Mouse (Mus musculus) forelimb bud, embryonic 11.5 days (tissue): ENCODE data around the gene Gng5.

Experiments
- DNase-seq: peaks from one replicate; pipeline ENCODE4 v3.0.0-alpha.2; 2012; ENCODE audit warnings: low read depth, low spot score

Gng5 gene

DNA sequence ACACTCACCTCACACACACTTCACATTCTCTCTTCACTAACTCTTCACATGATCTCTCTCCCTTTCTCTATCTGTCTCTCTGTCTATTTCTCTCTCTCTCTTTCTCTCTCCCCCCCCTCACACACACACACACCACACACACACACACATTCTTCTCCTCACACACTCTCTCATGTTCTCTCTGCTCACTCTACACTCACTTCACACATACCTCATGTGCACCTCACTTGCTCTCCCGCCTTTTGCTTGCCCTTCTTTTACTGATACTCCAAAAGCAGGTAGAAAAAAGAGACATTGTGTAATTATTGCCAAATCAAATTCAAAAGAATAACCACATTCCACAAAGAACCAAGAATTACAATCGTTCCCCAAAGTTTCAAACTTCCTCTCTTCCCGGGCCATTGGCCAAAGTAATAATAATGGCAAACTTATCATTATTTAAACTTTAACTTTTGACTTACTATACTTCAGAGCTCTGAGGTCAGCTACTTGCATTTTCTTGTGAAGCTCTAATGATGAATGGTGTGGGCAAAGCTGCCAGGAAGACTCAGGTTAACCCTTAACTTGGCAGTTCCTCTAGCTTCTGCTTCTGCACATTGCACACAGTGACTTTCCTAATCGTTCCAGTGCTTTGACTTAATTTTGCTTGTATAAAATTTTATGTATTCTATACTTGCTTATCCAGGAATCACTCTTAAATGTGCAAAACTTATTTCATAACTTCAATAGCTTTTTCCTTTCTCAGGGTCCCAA lies 41.1 kb downstream of the Gng5 start:
- no peak for DNase-seq

- no peak for DNase-seq
These were observed 44.0 kb downstream of the Gng5 start for GRCm38 (mm10) chr3:146543632-146544031.

DNA sequence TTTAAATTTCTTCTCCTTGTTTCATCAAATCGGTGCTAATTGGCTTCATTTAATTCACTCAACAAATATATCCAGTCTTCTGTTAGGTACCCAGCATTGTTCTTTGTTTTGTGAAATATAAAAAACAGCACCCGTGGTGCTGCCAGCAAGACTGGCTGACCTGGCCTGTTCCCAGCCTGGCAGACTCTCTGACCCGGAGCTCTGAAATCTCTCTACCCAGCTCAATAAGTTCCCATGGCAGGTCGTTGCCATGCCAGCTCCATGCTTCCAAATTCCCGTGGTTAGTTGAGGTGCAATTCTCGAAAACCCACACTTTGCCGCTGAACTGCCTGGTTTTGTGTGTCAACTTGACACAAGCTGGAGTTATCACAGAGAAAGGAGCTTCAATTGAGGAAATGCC lies 55.2 kb downstream of the Gng5 start:
- DNase-seq, result no peak
